Mouse (Mus musculus) limb, embryonic 13.5 days (tissue): ENCODE results near the gene March8. TPM values are rescaled to one million over a fixed set of nuclear protein-coding genes. Genes with fewer than 3 reads are reported as not detected.
"Not testable (repeated sequence)": the region's sequence is repeated elsewhere in the genome, so short reads cannot be mapped to it uniquely, and the experiment has no call there.

ENCODE experiments used
- ATAC-seq: fragments of 200-750 bp; cut with Nextera tagmentation; 2 replicates; pipeline ENCODE4 v1.8.0; 2017; ENCODE audit warnings: low read depth, moderate number of reproducible peaks, moderate TSS enrichment; ENCODE audit not compliant: low FRiP score
- H3K27ac ChIP-seq: fragments of 300-500 bp; sonication (generic); 2 replicates; pipeline ENCODE4 v1.5.1; 2015; ENCODE audit warnings: inconsistent platforms, mild to moderate bottlenecking, moderate library complexity
- H3K27me3 ChIP-seq: fragments of 300-500 bp; sonication (generic); 2 replicates; pipeline ENCODE4 v1.6.1; 2015; ENCODE audit warnings: mild to moderate bottlenecking, inconsistent platforms
- H3K36me3 ChIP-seq: fragments of 300-500 bp; sonication (generic); 2 replicates; pipeline ENCODE4 v1.6.1; 2015; ENCODE audit warnings: inconsistent platforms, mild to moderate bottlenecking, moderate library complexity
- H3K4me1 ChIP-seq: fragments of 300-500 bp; sonication (generic); 2 replicates; pipeline ENCODE4 v1.6.1; 2015; ENCODE audit warnings: inconsistent platforms
- H3K4me2 ChIP-seq: fragments of 300-500 bp; sonication (generic); replicated peaks from 2 replicates; pipeline ENCODE4 v1.6.1; 2015; ENCODE audit warnings: inconsistent platforms, mild to moderate bottlenecking, moderate library complexity
- H3K4me3 ChIP-seq: fragments of 300-500 bp; sonication (generic); 2 replicates; pipeline ENCODE4 v1.5.1; 2015; ENCODE audit warnings: moderate library complexity, mild to moderate bottlenecking, inconsistent platforms
- H3K9ac ChIP-seq: fragments of 300-500 bp; sonication (generic); 2 replicates; pipeline ENCODE4 v1.6.1; 2015; ENCODE audit warnings: mild to moderate bottlenecking, inconsistent platforms
- H3K9me3 ChIP-seq: fragments of 300-500 bp; sonication (generic); 2 replicates; pipeline ENCODE4 v1.6.1; 2016; ENCODE audit warnings: inconsistent platforms
- WGBS: fragments of 180-500 bp; shearing (Covaris S2); methylation state at CpG from one replicate; pipeline ENCODE4 v1.1.7; 2015; 5-methylcytosine and 5-hydroxymethylcytosine counted together
- polyA plus RNA-seq: library from polyadenylated mRNA; unstranded; fragments of >200 nt; fragmentation: Nextera tagmentation; extraction: Ambion mirVana; gene quantifications from 2 replicates; pipeline ENCODE4 v1.2.1, GENCODE M21; 2015

March8 gene
- polyA plus RNA-seq, 1 experiment from 2014 or later = 24.2 TPM

- ATAC-seq = no peak
- Histone ChIP-seq H3K4me3 (no peak overlapping the region), H3K36me3 (no peaks in the 10 kb centered on the region), H3K9me3 (no peaks in the 10 kb centered on the region), H3K4me2 (no peak overlapping the region), H3K9ac (no peak overlapping the region), H3K27ac (no peak overlapping the region), H3K4me1 (0 out of 2 replicates have a peak, but pooled peaks cover 5% of the 10 kb centered on the region), H3K27me3 (no peaks in the 10 kb centered on the region)
- 83% methylated on average over 1 of the region's 1 CpGs for WGBS
Observed at GRCm38 (mm10) chr6:116353428-116353827, 15.6 kb downstream of the March8 start.

GRCm38 (mm10) chr6:116356311-116356947 lies 18.6 kb downstream of the March8 start:
- not testable (repeated sequence) for H3K27me3 ChIP-seq
- 68% methylated on average over 8 of the region's 8 CpGs for WGBS

GRCm38 (mm10) chr6:116356948-116357325 lies 19.1 kb downstream of the March8 start:
- WGBS = 78% methylated on average over 4 of the region's 4 CpGs
- no peaks in the 10 kb centered on the region for H3K9me3 ChIP-seq
- H3K4me2 ChIP-seq = no peak overlapping the region
- ATAC-seq = no peak
- no peaks in the 10 kb centered on the region for H3K36me3 ChIP-seq
- no peaks in the 10 kb centered on the region for H3K27me3 ChIP-seq
- no peak overlapping the region for H3K4me3 ChIP-seq
- 0 out of 2 replicates have a peak, but pooled peaks cover 5% of the 10 kb centered on the region for H3K4me1 ChIP-seq
- H3K27ac ChIP-seq = no peak overlapping the region
- H3K9ac ChIP-seq = no peak overlapping the region

More at GRCm38 (mm10) chr6:116356311-116356947, 18.6 kb downstream of the March8 start:
- H3K4me3 ChIP-seq, H3K9ac ChIP-seq, ATAC-seq, H3K27ac ChIP-seq, H3K36me3 ChIP-seq, H3K9me3 ChIP-seq, H3K4me1 ChIP-seq, H3K4me2 ChIP-seq: not testable (repeated sequence)

GRCm38 (mm10) chr6:116358056-116358455 lies 20.2 kb downstream of the March8 start:
- Histone ChIP-seq H3K9ac (no peak overlapping the region), H3K27ac (no peak overlapping the region), H3K4me1 (0 out of 2 replicates have a peak, but pooled peaks cover 5% of the 10 kb centered on the region), H3K9me3 (no peaks in the 10 kb centered on the region), H3K27me3 (no peaks in the 10 kb centered on the region), H3K4me2 (no peak overlapping the region), H3K4me3 (no peak overlapping the region), H3K36me3 (no peaks in the 10 kb centered on the region)
- 73% methylated on average over 8 of the region's 8 CpGs for whole genome bisulfite sequencing
- ATAC-seq = no peak

- Histone ChIP-seq H3K4me3 (no peak overlapping the region), H3K4me1 (0 out of 2 replicates have a peak, but pooled peaks cover 5% of the 10 kb centered on the region), H3K9me3 (no peaks in the 10 kb centered on the region), H3K4me2 (no peak overlapping the region), H3K27ac (no peak overlapping the region), H3K9ac (no peak overlapping the region), H3K36me3 (no peaks in the 10 kb centered on the region), H3K27me3 (no peaks in the 10 kb centered on the region)
- ATAC-seq = no peak
- WGBS = 78% methylated on average over 3 of the region's 3 CpGs
Observed at GRCm38 (mm10) chr6:116359256-116359655, 21.4 kb downstream of the March8 start.

- H3K36me3 ChIP-seq = no peaks in the 10 kb centered on the region
Observed at GRCm38 (mm10) chr6:116361463-116361862, 23.6 kb downstream of the March8 start.

GRCm38 (mm10) chr6:116361993-116362392 lies 24.2 kb downstream of the March8 start:
- ATAC-seq = no peak
- H3K9me3 ChIP-seq = no peaks in the 10 kb centered on the region
- H3K36me3 ChIP-seq = no peaks in the 10 kb centered on the region
- no peak overlapping the region for H3K9ac ChIP-seq
- H3K4me2 ChIP-seq = no peak overlapping the region
- 83% methylated on average over 4 of the region's 4 CpGs for WGBS
- H3K27me3 ChIP-seq = no peaks in the 10 kb centered on the region
- H3K27ac ChIP-seq = no peak overlapping the region
- H3K4me3 ChIP-seq = no peak overlapping the region
- no peaks in the 10 kb centered on the region for H3K4me1 ChIP-seq

More at GRCm38 (mm10) chr6:116361463-116361862, 23.6 kb downstream of the March8 start:
- H3K27ac ChIP-seq = no peak overlapping the region
- ATAC-seq = no peak
- WGBS = 83% methylated on average over 3 of the region's 3 CpGs
- no peaks in the 10 kb centered on the region for H3K27me3 ChIP-seq
- no peak overlapping the region for H3K9ac ChIP-seq
- no peak overlapping the region for H3K4me2 ChIP-seq
- H3K4me1 ChIP-seq = 0 out of 2 replicates have a peak, but pooled peaks cover 3% of the 10 kb centered on the region
- no peaks in the 10 kb centered on the region for H3K9me3 ChIP-seq
- H3K4me3 ChIP-seq = no peak overlapping the region

- no peaks in the 10 kb centered on the region for H3K36me3 ChIP-seq
- ATAC-seq = no peak
- H3K9me3 ChIP-seq = no peaks in the 10 kb centered on the region
- no peak overlapping the region for H3K27ac ChIP-seq
- H3K9ac ChIP-seq = no peak overlapping the region
- no peaks in the 10 kb centered on the region for H3K27me3 ChIP-seq
- H3K4me3 ChIP-seq = no peak overlapping the region
- 84% methylated on average over 11 of the region's 11 CpGs for WGBS
- no peak overlapping the region for H3K4me2 ChIP-seq
- no peaks in the 10 kb centered on the region for H3K4me1 ChIP-seq
Observed at GRCm38 (mm10) chr6:116367971-116368370, 30.1 kb downstream of the March8 start.

GRCm38 (mm10) chr6:116369811-116370210 lies 32.0 kb downstream of the March8 start:
- Histone ChIP-seq H3K27ac (no peak overlapping the region), H3K4me1 (peaks cover 5% of the 10 kb centered on the region; the same call in 1 of the 2 replicates), H3K27me3 (no peaks in the 10 kb centered on the region), H3K36me3 (no peaks in the 10 kb centered on the region), H3K4me2 (no peak overlapping the region), H3K9me3 (no peaks in the 10 kb centered on the region), H3K4me3 (no peak overlapping the region), H3K9ac (no peak overlapping the region)
- 96% methylated on average over 1 of the region's 1 CpGs for WGBS
- ATAC-seq = no peak

GRCm38 (mm10) chr6:116370216-116370976 lies 32.6 kb downstream of the March8 start:
- Histone ChIP-seq H3K4me2 (no peak overlapping the region), H3K4me1 (peaks cover 5% of the 10 kb centered on the region; the same call in 1 of the 2 replicates), H3K36me3 (no peaks in the 10 kb centered on the region), H3K27me3 (no peaks in the 10 kb centered on the region), H3K9me3 (no peaks in the 10 kb centered on the region), H3K4me3 (no peak overlapping the region), H3K27ac (no peak overlapping the region), H3K9ac (no peak overlapping the region)
- WGBS = 81% methylated on average over 6 of the region's 6 CpGs
- ATAC-seq = no peak

- Histone ChIP-seq H3K9me3 (no peaks in the 10 kb centered on the region), H3K9ac (no peak overlapping the region), H3K4me2 (no peak overlapping the region), H3K27ac (no peak overlapping the region), H3K27me3 (no peaks in the 10 kb centered on the region), H3K4me3 (no peak overlapping the region), H3K4me1 (peaks cover 5% of the 10 kb centered on the region; the same call in 1 of the 2 replicates), H3K36me3 (no peaks in the 10 kb centered on the region)
- no peak for ATAC-seq
- WGBS = 80% methylated on average over 3 of the region's 3 CpGs
Observed at GRCm38 (mm10) chr6:116371500-116371899, 33.7 kb downstream of the March8 start.

- Histone ChIP-seq H3K4me2 (no peak overlapping the region), H3K27ac (no peak overlapping the region), H3K36me3 (no peaks in the 10 kb centered on the region), H3K4me1 (peaks cover 5% of the 10 kb centered on the region; the same call in 1 of the 2 replicates), H3K9me3 (no peaks in the 10 kb centered on the region), H3K27me3 (no peaks in the 10 kb centered on the region), H3K9ac (no peak overlapping the region), H3K4me3 (no peak overlapping the region)
- WGBS = 88% methylated on average over 1 of the region's 1 CpGs
- ATAC-seq = no peak
Observed at GRCm38 (mm10) chr6:116374136-116374535, 36.3 kb downstream of the March8 start.
